Mouse (Mus musculus): ENCODE data around the gene Rarb. TPM values are rescaled to one million over a fixed set of nuclear protein-coding genes. Genes with fewer than 3 reads are reported as not detected.
"Not testable (repeated sequence)": the region's sequence is repeated elsewhere in the genome, so short reads cannot be mapped to it uniquely, and the experiment has no call there.

The Rarb gene
- polyA plus RNA-seq, 1 experiment, result 22.2 TPM

- no peak overlapping the region for H3K27ac ChIP-seq (ENCODE audit: insufficient read depth, low read length)
- TF ChIP-seq POLR2A (IDR thresholded peaks at IDR 0.05; ENCODE audit: extremely low read depth, insufficient read depth, low read length) (no peak), CTCF (IDR thresholded peaks at IDR 0.05; ENCODE audit: extremely low read depth, insufficient read depth, low read length) (no peak)
- no peak overlapping the region for H3K4me3 ChIP-seq (ENCODE audit: insufficient read depth, low read length)
- no peaks in the 10 kb centered on the region for H3K4me1 ChIP-seq (ENCODE audit: control insufficient read depth, insufficient read depth, low read length)
These were observed 42.1 kb downstream of the Rarb start for GRCm38 (mm10) chr14:16776723-16777381.

DNA sequence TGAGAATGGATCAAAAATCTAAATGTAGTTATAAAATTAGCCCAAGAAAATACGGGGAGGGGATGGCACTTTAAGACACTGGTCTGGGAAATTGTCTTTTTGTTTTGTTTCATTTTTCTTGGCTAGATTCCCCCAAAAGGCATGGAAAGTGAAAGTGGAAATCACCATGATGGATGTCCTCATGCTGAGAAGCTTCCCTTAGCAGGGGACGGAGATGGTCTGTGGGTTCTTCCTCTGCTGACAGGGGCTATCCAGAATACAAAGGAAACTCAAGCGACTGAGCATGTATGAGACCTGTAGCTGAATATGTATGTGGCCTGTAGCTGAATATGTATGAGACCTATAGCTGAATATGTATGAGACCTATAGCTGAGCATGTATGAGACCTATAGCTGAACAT lies 46.0 kb downstream of the Rarb start:
- no peaks in the 10 kb centered on the region for H3K4me1 ChIP-seq (ENCODE audit: control insufficient read depth, insufficient read depth, low read length)
- H3K27ac ChIP-seq (ENCODE audit: insufficient read depth, low read length), result no peak overlapping the region
- H3K4me3 ChIP-seq (ENCODE audit: insufficient read depth, low read length), result no peak overlapping the region
- no peak for TF ChIP-seq CTCF (IDR thresholded peaks at IDR 0.05; ENCODE audit: extremely low read depth, insufficient read depth, low read length)

DNA sequence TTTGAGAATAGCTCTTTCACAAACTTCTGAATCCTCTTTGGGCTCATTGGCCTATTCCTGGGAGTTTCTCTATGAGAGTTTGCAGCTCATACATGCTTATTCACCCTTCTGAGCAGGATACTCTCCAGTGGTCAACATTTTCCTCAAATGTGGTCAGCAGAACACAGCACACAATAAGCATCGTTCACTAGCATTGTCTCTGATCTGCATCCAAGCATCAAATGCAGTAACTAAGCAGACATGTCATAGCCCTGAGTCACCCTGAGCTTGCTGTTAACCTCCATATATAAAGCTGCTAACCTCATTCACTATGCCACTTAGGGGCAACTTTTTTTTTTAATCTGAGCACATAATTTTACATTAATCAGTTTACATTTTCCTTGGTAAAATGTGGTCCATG lies 53.1 kb downstream of the Rarb start:
- Histone ChIP-seq H3K4me3 (ENCODE audit: insufficient read depth, low read length) (no peak overlapping the region), H3K27ac (ENCODE audit: insufficient read depth, low read length) (no peak overlapping the region)

GRCm38 (mm10) chr14:16762773-16763172 lies 56.2 kb downstream of the Rarb start:
- Histone ChIP-seq H3K4me1 (ENCODE audit: control insufficient read depth, insufficient read depth, low read length) (no peaks in the 10 kb centered on the region), H3K27ac (ENCODE audit: insufficient read depth, low read length) (no peak overlapping the region), H3K4me3 (ENCODE audit: insufficient read depth, low read length) (no peak overlapping the region)
- TF ChIP-seq CTCF (IDR thresholded peaks at IDR 0.05; ENCODE audit: extremely low read depth, insufficient read depth, low read length) (no peak), POLR2A (IDR thresholded peaks at IDR 0.05; ENCODE audit: extremely low read depth, insufficient read depth, low read length) (no peak)

More for the DNA sequence above, 53.1 kb downstream of the Rarb start:
- TF ChIP-seq CTCF (IDR thresholded peaks at IDR 0.05; ENCODE audit: extremely low read depth, insufficient read depth, low read length), result no peak
- no peak for TF ChIP-seq POLR2A (IDR thresholded peaks at IDR 0.05; ENCODE audit: extremely low read depth, insufficient read depth, low read length)
- no peaks in the 10 kb centered on the region for H3K4me1 ChIP-seq (ENCODE audit: control insufficient read depth, insufficient read depth, low read length)

DNA sequence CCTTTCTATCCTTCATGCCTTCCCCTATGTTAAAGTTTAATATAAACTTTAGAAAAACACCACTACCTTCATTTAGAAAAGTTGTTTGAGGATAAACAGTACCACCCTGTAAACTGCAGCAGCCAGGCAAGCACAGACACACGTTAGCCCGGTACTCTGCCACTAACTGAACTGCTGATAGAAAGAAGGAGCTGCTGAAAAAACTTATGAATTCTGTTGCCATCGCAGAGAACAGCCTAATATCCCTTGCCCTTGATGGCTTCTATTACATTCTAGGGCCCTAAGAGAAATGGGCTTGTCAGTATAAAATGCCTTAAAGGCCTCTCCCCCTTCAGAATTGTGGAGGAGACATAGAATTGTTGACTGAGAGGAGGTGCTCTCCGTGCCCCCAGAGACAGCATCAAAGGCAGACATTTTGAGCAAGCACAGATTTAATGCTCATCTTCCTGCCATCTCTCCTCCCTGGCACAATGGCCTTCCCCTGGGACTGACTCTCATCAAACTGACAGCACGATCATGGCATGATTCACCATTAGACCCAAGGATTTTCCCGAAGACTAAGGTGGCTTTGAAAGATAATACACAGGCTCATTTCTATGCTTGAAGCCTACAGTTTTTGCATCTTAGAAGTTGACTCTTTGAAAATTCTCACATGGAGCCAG lies 60.1 kb downstream of the Rarb start:
- Histone ChIP-seq H3K4me1 (ENCODE audit: control insufficient read depth, insufficient read depth, low read length) (no peaks in the 10 kb centered on the region), H3K4me3 (ENCODE audit: insufficient read depth, low read length) (no peak overlapping the region), H3K27ac (ENCODE audit: insufficient read depth, low read length) (no peak overlapping the region)
- no peak for TF ChIP-seq POLR2A (IDR thresholded peaks at IDR 0.05; ENCODE audit: extremely low read depth, insufficient read depth, low read length)
- TF ChIP-seq CTCF (IDR thresholded peaks at IDR 0.05; ENCODE audit: extremely low read depth, insufficient read depth, low read length), result no peak

DNA sequence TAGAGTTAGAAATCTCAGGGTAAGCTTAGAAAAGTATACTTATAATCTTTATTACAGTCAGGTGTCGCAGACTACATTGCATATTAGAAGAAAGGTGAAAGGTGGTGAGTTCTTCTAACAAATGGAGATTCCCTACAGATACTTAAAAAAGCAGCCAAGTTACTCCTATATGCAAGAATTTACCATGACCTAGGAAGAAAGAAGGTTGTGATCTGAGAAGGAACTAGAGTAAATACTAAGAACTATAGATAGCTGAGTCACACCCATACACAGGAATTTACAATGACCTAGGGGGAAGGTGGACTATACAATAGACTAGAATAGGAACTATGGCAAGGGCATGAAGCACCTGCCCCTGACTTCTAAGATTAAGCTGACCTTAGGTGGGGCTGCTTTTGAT lies 63.4 kb downstream of the Rarb start:
- H3K4me1 ChIP-seq (ENCODE audit: control insufficient read depth, insufficient read depth, low read length); H3K4me3 ChIP-seq (ENCODE audit: insufficient read depth, low read length); H3K27ac ChIP-seq (ENCODE audit: insufficient read depth, low read length): not testable (repeated sequence)

- Histone ChIP-seq H3K4me1 (ENCODE audit: control insufficient read depth, insufficient read depth, low read length) (no peaks in the 10 kb centered on the region), H3K4me3 (ENCODE audit: insufficient read depth, low read length) (no peak overlapping the region), H3K27ac (ENCODE audit: insufficient read depth, low read length) (no peak overlapping the region)
- TF ChIP-seq POLR2A (IDR thresholded peaks at IDR 0.05; ENCODE audit: extremely low read depth, insufficient read depth, low read length), result no peak
- no peak for TF ChIP-seq CTCF (IDR thresholded peaks at IDR 0.05; ENCODE audit: extremely low read depth, insufficient read depth, low read length)
These were observed 66.3 kb downstream of the Rarb start for GRCm38 (mm10) chr14:16752648-16753047.

DNA sequence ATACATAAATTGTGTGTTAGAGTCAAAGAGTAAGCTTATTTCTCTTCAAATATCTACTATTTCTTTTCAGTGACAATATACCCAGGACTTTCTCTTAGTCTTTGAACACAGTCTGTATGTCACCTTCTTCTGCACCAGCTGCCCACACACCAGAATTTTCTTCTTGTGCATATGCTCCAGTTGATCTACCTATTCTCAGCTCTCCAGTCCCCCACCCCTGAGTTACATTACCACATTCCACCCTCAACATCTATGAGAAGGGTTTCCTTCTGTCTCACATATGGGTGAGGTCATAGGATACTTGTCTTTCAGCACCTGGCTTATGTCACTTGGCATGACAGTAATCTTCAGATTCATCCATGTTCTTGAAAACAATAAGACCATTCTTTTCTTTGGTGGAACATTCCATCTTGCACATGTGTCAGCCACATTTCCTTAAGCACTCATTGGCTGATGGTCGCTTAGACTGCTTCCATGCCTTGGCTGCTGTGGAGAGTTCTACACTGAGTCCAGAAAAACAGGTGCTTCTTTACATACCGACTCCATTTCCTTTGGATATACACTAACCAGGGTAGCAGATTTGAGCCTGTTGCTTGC lies 71.9 kb downstream of the Rarb start:
- Histone ChIP-seq H3K4me3 (ENCODE audit: insufficient read depth, low read length) (no peak overlapping the region), H3K4me1 (ENCODE audit: control insufficient read depth, insufficient read depth, low read length) (no peaks in the 10 kb centered on the region), H3K27ac (ENCODE audit: insufficient read depth, low read length) (no peak overlapping the region)
- TF ChIP-seq POLR2A (IDR thresholded peaks at IDR 0.05; ENCODE audit: extremely low read depth, insufficient read depth, low read length) (no peak), CTCF (IDR thresholded peaks at IDR 0.05; ENCODE audit: extremely low read depth, insufficient read depth, low read length) (no peak)

GRCm38 (mm10) chr14:16740982-16741739 lies 77.8 kb downstream of the Rarb start:
- no peak overlapping the region for H3K4me3 ChIP-seq (ENCODE audit: insufficient read depth, low read length)
- peaks cover 6% of the 10 kb centered on the region; the same call in 1 of the 2 replicates for H3K4me1 ChIP-seq (ENCODE audit: control insufficient read depth, insufficient read depth, low read length)
- TF ChIP-seq CTCF (IDR thresholded peaks at IDR 0.05; ENCODE audit: extremely low read depth, insufficient read depth, low read length) (no peak), POLR2A (IDR thresholded peaks at IDR 0.05; ENCODE audit: extremely low read depth, insufficient read depth, low read length) (no peak)
- peak overlapping the region; percentile 85 for H3K27ac ChIP-seq (ENCODE audit: insufficient read depth, low read length)

All from cortical plate, adult 2 months (tissue).